Mouse (Mus musculus): ENCODE data around the gene Adra1b. TPM values are rescaled to one million over a fixed set of nuclear protein-coding genes. Genes with fewer than 3 reads are reported as not detected.

Gene Adra1b
- total RNA-seq, 1 experiment from 2014 or later, result 1.2 TPM

DNA sequence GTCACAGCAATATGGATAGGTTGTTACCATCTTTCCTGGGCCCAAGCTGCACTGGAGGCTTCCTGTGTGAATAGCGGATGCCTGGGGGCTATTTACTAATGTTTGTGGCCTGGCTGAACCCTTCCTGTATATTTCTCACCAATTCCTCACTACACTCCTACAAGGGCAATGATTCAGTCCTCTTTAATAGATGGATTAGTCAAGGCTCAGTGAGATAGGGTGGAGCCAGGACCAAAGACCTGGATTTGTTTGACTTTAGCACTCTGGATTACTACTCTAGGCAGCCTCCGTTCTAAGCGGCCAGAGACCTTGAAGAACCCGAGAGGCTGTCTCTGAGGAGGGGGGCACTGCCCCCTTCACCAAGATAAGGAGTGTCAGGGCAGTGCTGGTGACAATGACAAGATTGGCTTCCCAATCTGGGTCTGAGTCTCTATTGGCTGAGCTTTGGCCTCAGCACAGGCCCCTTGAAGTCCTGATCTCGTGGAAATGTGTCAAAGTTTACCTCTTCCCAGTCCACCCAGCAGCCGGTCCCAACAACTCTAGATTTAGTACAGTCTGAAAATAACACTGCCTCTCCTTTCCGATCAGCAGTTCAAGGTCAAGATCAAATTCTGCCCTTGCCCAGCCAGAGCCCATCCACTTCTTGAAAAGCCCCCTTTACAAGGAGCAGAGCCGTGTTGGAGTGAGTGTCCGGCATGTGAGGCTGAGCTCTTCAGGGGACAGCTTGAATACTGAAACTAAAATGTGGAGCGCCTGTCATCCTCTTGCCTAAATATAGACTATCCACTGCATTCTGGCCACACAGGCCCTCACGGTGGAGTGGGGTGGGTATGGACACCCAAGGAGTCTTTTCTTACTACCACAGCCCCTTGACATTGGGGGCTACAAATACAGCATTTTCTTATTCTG lies 80.2 kb downstream of the Adra1b start:
- DNase-seq, result no peak

DNA sequence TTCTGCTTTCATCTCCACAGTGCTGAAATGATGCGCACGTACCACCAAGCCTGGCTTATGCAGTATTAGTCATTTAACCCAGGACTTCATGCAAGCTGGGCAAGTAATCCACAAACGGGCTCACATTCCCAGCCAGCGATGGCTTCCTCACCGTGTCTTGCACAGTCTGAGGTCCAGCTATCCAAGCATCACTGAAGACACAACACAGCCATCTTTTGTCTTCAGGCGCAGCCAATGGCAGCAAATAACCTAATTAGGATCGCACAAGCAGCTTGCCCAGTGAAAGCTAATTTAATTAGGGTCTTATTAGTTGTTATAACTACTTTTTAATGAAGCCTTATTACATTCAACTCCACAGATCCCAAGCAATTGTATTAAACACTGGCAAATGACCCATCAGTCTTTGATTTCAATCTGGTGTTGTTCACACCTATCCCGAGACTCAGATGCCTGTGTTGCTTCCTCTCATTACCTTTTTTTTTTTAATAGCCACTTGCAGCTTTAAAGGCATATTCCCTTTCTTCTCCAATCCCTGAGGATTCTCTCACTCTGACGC lies 83.6 kb downstream of the Adra1b start:
- no peak for DNase-seq

- DNase-seq, result no peak
These were observed 88.5 kb downstream of the Adra1b start for GRCm38 (mm10) chr11:43812535-43812934.

GRCm38 (mm10) chr11:43807732-43808131 lies 93.3 kb downstream of the Adra1b start:
- no peak for DNase-seq

DNA sequence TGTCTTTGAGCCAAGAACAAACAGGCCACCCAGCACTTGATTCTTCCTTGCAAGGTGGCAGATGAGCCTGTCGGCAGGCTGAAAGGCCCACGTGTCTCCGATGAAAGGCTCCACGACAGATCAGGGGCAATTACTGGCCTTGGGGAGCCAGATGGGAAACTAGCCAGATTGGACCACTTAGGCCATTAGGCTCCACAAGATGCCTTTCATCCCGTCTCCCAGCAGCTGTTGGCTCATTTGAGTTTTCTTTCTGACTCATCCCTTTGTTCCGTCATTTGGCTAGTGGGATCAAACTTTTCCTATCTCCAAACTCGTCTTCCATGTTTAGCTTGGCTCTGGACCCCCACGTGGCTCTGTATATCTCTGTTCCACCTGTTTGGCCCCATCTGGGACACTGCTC lies 105.0 kb downstream of the Adra1b start:
- DNase-seq, result no peak

DNA sequence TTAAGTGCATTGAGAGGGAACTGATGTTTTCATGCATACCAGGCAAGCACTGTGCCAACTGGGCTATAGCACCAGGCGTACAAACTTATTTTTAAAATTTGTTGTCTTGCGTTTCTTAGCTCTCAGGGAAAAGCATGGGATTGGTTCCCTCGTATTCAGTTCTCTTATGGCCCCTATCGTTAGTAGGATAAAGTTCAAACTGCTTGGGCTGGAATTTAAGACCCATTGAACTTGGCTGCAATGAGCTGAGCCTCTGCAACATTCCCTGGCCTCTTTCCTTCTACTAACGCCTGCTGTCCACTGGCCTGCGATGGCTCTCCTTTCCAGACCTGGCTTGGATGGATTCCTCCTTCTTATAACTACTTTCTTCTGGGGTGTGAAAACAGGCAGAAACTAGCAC lies 110.6 kb downstream of the Adra1b start:
- no peak for DNase-seq

DNA sequence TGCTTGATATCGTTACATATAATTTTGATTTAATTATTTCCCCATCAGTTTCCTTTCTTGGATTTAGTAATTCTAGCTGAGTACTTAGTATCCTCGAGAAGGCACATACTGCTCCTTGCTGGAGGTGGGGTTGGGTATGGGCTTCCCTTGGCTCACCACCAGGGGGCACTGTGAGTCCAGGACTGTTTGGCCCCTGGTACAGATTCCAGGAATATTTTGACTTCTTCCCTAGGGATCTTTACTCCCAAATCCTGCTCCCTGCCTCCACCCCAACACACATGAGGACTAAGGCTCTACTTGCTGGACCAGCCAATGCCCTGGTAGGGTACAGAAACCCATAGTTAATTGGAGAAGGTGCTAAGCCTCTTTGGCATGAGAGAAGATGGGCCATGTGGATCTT lies 117.2 kb downstream of the Adra1b start:
- peak; percentile 83 for DNase-seq

DNA sequence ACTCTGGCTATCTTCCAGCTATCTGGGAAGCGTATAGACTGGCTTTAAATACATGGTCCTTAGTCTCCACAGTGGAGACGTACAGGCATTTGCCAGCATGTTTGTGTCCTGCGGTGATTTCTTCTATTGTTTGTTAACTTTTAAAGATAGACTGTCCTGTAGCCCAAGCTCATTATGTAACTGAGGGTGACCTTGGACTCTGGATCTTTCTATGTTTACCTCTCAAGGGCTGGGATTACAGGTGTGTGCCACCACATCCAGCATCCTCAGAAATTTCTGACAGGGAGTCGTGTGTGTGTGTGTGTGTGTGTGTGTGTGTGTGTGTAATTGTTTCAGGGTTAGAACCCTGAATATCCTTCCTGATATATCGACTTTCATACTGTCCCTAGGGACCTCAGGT lies 117.9 kb downstream of the Adra1b start:
- DNase-seq, result no peak

GRCm38 (mm10) chr11:43779551-43779950 lies 121.5 kb downstream of the Adra1b start:
- DNase-seq, result no peak

GRCm38 (mm10) chr11:43776324-43776694 lies 124.7 kb downstream of the Adra1b start:
- DNase-seq, result no peak

DNA sequence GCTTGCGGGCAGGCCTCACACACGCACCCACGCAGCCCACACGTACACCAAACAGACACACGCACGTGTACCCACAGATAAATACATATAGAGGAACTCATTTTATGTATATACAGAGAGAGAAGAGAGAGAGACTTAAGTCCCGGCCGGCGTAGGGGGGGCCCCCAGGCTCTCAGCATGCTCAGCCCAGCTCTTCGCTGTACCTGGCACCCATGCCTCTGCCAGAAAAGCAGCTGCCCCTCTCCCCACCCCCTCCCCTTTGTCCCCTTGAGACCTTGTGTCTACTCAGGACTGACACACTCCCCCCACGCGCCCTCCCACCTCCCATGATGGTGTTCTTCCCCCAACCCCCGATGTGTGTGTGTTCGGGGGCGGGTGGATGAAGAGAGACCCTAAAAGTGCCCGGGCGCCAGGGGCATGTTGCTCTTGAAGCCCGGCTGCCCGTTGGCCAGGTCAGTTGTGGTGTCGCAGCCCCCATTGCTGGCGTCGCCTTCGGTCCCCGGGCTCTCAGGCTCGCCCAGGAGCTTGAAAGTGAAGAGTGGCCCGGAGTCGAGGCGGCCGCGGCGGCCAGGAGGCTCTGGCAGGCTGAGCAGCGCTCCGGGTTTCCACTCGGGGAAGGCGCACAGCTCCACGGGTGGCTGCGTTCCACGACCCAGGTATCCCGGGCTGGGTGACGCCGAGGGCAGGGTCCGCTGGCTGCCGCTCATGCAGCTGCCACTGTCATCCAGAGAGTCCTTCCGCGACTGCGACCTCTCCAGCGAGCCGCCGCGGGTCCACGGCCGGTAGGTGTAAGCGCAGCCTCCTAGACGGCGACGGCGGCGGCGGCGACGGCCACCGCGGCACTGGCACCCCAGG lies 125.3 kb downstream of the Adra1b start:
- DNase-seq, result peak; percentile 31

GRCm38 (mm10) chr11:43773725-43774124 lies 127.3 kb downstream of the Adra1b start:
- no peak for DNase-seq

DNA sequence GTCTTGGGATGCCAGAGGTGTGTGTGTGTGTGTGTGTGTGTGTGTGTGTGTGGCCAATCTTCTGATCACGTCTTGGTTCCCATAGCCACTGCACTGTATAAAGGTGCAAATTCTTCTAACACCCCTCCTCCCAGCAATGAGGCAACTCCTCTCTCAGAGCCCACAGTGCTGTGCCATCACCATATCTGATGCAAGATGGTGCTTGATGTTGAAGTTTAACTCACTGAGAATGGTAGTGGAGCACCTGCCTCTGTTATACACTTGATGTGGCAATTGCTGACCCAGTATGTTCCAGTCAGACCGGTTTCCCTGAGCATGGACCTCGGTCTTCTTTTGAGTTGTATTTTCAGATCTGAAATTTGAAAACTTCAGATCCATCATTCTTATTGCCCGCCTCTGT lies 130.9 kb downstream of the Adra1b start:
- DNase-seq, result no peak

DNA sequence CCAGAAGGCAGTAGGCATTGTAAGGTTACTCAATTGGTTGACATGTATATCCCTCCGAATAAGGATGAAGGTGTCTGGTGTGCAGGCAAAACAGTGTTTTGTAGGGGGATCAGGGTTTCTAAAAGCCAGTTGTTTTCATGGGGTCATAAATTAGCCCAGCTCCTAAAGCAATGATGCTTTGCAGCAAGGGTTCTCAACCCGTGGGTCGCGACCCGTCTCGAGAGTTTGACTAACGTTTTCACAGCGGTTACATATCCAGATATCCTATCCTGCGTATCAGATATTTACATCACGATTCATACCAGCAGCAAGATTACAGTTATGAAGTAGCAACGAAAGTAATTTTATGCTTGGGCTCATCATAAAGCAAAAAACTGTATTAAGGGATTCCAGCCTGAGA lies 133.3 kb downstream of the Adra1b start:
- no peak for DNase-seq

GRCm38 (mm10) chr11:43766922-43767648 lies 133.9 kb downstream of the Adra1b start:
- DNase-seq, result peak; percentile 78

- peak; percentile 10 for DNase-seq
These were observed 142.6 kb downstream of the Adra1b start for GRCm38 (mm10) chr11:43758436-43758835.

DNA sequence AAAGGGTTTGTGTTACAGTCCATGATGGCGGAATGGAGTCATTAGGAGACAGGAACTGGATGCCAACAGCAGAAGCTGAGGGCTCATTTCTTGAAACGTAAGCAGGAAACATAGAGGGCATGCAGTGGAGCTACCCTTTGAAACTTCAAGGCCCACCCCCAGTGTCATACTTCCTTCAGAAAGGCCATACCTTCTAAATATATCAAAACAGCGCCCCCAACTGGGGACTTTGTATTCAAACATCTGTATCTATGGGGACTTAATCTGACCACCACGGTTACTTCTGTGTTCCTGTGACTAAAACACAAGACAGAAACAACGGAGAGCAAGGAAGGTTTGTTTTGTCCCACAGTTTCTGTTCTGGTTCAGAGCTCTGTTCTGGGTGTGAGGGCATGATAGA lies 145.6 kb downstream of the Adra1b start:
- no peak for DNase-seq

DNA sequence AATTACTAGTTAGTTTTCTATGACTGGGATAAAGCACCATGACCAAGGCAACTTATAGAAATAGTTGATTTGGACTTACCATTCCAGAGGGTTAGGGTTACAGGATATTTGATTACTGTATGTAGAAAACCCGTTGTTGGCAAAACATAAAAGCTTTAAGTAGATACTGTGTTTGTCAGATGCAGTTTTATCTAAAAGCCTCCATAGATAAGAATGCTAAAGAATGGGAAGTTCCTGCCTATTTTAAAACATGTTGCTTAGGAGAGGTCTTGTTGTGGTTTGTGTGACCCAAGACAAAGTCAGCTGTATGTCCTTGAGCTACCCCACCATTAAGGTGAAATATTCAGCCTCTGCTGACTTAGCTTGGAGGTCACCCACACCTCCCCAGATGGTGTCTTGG lies 146.4 kb downstream of the Adra1b start:
- DNase-seq, result no peak

GRCm38 (mm10) chr11:43751542-43751941 lies 149.5 kb downstream of the Adra1b start:
- no peak for DNase-seq

GRCm38 (mm10) chr11:43747233-43748226 lies 153.5 kb downstream of the Adra1b start, which contains the start of gene Ttc1:
Gene Ttc1, minus strand, starts transcription at chr11:43748008.
- DNase-seq, result peak; percentile 95

- no peak for DNase-seq
These were observed 172.2 kb downstream of the Adra1b start for GRCm38 (mm10) chr11:43728737-43729301.

All from adrenal gland, postnatal 25 days (tissue).